Mouse (Mus musculus): ENCODE measurements around the gene Atp6v1d.

DNA sequence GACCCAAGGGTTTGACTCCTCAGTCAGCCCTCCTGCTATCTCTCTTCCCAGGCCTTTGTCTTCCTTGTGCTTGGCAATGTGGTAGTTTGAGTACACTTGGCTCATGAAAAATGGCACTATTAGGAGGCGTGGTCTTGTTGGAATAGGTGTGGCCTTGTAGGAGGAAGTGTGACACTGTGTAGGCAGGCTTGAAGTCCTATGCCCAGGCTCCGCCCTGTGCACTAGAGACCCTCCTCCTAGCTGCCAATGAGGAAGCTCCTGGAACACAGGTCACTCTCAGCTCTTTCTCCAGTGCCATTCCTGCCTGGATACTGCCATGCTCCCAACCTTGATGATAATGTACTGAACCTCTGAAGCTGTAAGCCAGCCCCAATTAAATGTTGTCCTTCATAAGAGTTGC lies 29.7 kb upstream of the Atp6v1d start:
- TF ChIP-seq CTCF (IDR thresholded peaks at IDR 0.05; ENCODE audit: low read depth) = no peak
- TF ChIP-seq EP300 (optimal IDR thresholded peaks at IDR 0.05) = no peak
